Mouse (Mus musculus): ENCODE measurements at regions not wholly inside any gene's neighbourhood (a gene's known extent, or its start where the extent isn't known, plus 50 kb on each side); places are given as distances from the start of the nearest gene placed in this dataset.

- TF ChIP-seq POLR2A (IDR thresholded peaks at IDR 0.05; ENCODE audit: insufficient read depth, low read depth, low read length): no peak
- no peak; the same call in none of the 2 replicates for TF ChIP-seq CTCF (IDR thresholded peaks at IDR 0.05)
Measured at GRCm38 (mm10) chr10:41004044-41004689, 67.9 kb downstream of the Gpr6 start.

Measured in heart, adult 2 months (tissue).